Mouse (Mus musculus) embryo, embryonic 11.5 days (tissue): ENCODE measurements around the gene Stk19.

Experiments
- DNase-seq: peaks from one replicate; pipeline ENCODE4 v3.0.0-alpha.2; 2012; ENCODE audit warnings: low read depth, low spot score

The Stk19 gene

DNA sequence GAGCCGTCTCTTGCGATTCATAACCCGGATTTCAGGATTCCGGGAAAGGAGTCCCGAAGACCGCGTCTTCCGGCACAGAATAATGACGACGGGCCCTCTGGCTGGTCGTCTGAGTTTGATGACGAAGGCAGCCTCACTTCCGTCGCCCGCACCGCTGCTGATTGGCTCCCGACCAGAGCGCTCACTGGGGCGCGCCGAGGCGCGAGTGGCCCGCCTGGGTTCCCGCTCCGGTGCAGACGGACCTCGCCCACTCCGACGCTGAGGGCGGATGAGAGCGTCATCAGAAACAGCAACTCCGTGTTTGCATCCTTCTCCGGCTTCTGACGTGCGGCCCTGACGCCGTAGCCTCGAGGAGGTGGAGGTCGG lies at the start of gene Stk19, which contains the start of gene Dxo:
TSS of gene Stk19 (minus strand) at position 90 of the 366 bp plus-strand sequence.
TSS of gene Dxo (plus strand) at position 164 of the 366 bp plus-strand sequence.
- DNase-seq = peak; percentile 96

DNA sequence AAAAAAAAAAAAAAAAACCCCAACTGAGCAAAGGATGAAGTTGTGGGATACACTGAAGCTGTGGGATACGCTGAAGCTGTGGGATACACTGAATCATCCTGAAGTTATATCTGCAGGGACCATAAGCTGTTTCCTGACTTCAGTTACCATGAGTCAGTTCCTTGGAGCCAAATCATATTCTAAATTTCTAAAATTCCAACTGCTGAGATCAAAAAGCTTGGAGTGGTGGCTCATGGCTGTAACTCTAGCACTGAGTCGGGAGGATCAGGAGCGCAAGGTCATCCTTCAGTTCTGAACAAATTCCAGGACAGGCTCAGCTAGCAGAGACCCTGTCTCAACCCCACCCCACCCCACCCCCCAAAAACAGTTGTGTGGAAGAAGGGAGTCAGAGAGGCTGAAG lies 48.9 kb upstream of the Stk19 start:
- no peak for DNase-seq

DNA sequence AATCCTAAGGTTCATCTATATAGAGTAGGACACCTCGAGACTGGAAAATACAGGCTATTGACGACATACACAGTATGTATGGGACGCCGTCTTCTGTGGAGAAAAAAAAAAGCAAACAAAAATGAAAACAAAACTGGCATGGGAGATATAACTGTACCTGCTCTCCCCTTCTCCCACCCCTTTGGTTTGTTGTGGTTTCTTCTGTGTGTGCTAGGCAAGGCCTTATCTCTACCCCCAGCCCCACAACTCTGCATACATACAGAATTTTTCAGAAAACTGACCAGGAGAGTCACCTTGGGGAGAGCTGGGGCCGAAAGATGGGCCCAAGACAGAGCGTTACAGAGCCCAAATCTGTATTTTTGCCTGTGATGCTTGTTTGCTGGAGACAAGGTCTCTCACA lies 48.0 kb upstream of the Stk19 start:
- no peak for DNase-seq

DNA sequence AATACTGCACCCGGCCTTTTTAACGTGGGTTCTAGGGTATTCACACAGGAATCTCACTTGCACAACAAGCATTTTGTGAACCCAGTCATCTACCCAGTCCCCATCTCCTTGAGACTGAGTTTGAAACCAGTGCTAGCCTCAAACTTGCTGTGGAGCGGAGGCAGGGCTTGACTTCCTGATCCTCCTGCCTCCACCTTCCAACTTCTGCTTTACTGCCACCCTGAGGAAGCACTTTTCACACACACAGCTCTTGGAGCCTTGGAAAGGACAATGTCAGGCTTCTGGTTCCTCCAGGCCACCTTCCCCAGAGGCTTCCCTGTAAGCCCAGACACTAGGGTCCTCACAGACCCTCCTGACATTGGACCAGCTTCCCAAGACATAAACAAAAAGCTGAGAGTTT lies 46.6 kb upstream of the Stk19 start:
- DNase-seq = no peak

DNA sequence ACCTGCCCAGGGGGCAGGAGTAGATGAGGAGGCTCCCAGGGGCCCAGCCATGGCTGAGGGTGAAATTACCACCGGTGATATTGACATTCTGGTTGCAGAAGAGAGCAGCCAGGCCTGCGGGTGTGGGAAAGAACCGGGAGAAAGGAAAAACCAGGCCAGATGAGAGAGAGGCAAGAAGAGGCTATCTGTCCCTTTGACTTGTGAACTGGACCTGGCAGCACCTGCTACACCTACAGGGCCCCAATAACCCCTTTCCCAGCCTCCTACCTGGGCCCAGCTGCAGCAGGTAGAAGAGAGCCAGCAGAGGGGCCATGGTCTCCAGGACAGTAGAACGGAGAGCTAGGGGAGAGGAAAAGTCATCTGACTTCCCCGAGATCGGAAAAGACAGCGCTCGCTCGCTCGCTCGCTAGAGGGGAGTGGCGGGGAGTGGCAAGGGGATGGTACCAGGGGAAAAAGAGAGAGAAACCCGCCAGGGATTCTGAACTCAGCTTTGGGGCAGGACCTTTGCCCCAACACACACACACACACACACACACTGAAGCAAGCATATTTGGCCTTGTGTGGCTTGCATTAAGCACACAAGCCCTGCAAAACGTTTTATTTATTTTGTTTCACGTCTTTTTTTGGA lies 45.1 kb upstream of the Stk19 start, which contains the start of gene Gm20547:
TSS of gene Gm20547 (minus strand) at position 360 of the 628 bp plus-strand sequence.
- DNase-seq = no peak

DNA sequence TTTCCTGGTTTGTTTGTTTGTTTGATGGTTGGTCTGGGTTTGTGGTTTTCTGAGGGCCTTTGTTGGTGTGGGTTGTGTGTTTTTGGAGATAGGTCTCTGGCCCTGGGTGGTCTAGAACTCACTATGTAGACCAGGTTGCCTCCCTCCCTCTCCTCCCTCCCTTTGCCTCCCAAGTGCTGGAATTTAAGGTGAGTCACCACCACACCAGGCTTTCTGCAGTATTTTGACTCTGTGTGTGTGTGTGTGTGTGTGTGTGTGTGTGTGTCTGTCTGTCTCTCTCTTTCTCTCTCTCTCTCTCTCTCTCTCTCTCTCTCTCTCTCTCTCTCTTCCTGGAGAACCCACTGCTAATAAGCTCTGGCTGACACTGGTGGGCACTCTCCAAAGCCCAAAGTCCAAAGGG lies 44.4 kb upstream of the Stk19 start:
- no peak for DNase-seq

DNA sequence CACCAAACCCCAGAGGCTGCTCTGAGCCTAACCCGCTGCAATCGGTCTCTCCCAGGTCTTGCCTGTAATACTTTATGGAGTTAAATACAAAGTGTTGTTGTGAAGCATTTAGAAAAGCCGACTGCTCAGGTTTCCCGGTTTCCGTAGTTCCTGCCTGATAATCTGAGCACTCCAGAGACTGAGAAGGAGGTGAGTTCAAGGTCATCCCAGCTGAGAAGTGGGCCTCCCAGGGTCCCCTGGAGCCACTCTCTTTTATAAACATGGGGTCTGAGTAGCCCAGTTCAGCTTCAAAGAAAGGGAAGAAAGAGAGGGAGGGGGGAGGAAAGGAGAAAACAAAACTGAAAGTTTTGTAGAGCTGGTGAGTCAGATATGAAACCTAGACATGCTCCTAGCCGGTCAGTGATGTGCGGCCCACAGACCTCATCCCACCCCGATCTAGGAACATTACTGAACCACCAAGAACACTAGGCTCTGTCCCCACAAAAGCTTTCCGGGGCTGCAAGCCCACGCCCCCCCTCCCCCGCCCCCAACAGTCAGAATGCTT lies 42.7 kb upstream of the Stk19 start, which contains the start of gene Zbtb12:
TSS of gene Zbtb12 (plus strand) at position 148 of the 544 bp plus-strand sequence.
- DNase-seq = no peak

DNA sequence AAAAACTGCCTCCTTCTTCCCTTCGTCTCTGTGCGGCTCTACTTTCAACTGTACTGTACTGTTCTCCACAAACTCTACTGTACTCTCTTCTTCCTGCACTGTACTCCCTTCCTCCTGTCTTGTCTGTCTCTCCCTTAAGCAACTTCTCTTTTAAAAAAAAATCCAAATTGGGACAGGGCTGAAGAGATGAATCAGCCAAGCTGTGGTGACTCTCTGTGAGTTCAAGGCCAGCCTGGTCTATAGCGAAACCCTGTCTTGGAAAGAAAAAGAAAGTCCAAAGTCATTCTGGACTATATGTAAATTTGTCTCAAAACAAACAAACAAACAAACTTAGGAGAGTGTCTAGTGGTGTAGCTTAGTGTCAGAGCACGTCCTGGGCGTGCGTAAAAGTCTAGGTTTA lies 37.6 kb upstream of the Stk19 start:
- no peak for DNase-seq

DNA sequence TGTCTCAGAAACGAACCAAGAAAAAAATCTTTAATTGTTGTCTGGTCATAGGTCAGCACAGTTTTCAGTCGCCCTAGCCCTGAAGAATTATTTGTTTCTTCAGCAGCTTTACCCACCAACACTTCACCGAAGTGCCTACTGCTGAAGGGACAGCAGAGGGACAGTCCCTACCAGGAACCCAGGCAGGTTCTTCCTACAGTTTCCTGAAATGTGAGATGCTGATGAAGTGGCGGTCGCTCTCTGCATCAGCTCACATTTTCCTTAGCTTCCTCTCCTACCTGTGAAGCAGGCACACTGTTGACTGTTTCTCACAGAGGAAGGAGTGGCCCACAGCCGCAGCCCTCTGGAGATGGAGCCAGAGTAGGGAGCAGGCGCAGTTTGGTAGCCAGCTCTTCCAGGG lies 29.2 kb upstream of the Stk19 start:
- no peak for DNase-seq

DNA sequence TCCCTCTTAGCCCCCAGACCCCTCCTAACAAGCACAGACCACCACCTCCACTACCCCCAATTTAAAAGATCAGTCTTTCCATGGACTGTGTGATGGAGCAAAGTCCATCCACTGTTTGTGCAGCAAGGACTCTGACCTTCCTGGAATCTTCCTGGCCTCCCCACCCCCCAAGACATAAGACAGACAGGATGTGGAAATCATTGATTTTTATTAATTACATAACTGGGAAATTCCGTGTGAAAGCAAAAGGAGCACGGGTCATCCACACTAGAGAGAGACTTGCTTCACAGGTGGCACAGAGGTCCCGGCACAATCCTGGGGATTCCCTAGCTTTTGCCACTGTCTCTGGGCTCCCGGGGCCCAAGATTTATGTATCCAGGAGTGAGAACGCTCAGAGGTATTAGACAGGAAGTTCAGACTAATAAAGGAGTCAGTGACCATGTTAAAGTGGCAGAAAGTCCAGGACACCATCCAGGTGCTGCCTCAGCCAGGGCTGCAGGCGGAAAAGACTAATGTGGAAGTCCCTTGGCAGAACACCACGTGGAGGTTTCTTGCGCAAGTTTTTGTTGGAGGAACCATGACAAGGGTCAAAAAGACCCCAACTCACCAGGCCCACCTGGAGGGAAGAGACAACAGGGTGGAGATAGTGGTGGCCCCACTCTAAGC lies 25.8 kb upstream of the Stk19 start, which contains the start of gene Cfb:
TSS of gene Cfb (minus strand) at position 103 of the 666 bp plus-strand sequence.
- no peak for DNase-seq

DNA sequence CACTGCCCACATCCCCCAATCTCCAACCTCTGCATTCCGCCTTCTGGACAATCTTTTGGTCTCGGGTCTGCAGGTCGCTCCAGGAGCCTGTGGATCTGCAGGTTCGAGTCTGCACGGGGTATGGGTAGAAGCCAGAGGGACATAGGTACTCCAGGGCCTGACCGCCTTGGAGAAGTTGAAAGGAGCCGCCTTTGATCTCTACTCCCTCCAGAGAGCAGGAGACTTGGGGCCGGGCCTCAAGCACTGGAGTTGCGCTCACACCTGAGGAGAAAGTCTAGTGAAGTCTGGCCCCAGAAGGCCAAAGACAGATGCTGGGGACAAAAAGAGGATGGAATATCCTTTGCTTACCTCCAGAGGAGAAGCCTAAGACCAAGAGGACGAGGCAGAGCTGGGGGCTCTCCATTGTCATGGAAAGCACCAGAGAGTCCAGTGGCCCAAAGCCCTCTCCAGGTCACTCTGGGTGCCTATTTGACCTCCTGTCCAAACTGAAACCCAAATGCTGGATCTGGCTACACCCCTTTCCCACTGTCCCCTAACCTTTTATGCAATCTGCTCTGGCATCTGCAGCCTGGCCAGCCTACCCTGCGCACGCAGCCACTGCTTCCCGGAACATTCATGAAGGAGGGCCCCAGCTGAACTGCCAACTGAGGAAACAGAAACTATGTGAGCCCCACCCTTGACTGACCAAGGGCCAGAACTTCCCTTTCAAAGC lies 25.1 kb upstream of the Stk19 start:
- DNase-seq = no peak

DNA sequence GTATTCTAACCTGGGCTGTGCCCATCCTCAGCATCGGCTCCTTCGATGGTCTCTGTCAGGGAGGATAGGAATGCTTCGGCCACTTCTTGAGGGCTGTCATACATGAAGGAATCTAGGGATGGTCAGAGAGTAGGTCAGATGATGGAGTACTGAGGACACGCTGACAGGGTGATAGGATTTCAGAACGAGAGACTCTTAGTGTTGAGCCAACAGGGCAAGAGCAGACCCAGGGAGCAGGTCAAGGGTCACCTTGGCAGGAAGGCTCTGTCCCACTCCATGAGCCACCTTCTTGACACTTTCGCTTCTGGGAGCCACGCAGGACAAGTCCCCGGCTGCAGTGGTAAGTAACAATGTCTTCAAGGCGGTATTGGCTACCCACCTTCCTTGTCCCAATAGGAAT lies 23.8 kb upstream of the Stk19 start:
- DNase-seq = no peak

DNA sequence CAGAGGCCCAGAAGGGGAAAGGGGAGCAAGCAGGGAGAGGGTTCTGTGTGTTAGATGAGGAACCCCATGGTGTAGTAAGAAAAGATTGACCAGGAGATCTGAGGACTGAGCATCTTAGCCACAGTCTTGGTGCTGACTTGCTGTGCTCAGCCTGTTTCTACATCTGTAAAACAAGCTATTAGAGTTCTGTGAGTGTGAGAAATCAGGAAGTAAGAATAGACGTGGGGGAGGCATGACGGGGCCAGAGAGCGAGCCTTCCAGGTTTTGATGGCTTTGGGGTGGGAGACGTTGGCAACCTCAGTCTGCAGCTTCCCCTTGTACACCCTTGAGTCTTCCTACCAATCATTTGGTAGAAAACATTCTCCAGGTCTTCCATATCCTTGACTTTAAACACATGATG lies 21.9 kb upstream of the Stk19 start:
- DNase-seq = no peak

DNA sequence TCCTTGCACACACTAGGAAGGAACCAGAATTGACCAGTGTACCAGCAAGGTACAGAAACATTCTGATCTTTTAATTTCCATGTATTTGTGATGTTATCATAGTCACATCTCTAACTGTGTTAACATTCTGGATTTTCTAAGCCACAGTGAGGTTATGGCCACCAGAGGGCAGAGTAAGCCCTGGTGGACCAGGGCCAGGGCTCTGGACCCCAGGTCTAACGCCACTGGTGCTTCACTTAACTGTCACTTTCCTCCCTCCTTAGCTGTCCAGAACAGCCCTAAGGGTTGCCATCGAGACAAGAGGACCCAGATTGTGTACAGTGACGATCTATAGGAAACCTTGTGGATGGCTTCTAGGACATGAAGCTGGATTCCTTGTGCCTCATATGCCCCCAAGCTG lies 19.1 kb upstream of the Stk19 start:
- DNase-seq = peak; percentile 39

DNA sequence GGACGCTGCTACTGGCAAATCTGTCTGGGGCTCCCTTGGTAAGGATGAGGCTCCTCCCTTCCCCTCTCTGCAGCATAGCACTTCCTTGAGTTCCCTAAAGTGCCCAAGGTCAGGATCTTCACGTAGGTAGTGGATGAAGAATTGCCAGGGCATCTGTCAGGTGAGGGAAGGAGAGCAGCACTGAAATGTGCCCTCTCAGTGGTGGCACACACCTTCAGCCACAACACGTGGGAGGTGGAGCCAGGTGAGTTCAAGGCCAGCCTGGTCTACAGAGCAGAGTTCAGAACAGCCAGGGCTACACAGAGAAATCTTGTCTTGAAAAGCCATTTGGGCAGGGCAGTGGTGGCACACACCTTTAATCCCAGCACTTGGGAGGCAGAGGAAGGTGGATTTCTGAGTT lies 18.0 kb upstream of the Stk19 start:
- no peak for DNase-seq

DNA sequence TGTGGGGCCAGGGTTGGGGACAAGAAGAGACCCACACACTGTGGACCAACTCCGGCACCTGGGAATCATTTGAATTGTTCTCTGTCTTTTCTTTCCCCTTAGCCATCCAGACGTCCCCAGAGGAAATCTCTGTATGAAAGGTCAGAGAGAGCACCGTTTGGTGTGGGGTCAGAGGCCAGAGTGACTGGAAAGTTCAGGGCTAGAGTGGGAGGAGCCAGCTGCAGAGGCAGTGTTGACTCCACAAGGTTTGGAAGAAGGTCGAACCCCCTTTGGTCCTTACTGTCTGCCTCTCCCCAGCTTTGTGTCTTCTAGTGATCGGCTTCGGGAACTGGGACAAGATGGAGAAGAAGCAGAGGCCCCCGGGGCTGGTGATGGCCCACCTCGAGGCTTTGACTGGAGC lies 16.8 kb upstream of the Stk19 start:
- no peak for DNase-seq

DNA sequence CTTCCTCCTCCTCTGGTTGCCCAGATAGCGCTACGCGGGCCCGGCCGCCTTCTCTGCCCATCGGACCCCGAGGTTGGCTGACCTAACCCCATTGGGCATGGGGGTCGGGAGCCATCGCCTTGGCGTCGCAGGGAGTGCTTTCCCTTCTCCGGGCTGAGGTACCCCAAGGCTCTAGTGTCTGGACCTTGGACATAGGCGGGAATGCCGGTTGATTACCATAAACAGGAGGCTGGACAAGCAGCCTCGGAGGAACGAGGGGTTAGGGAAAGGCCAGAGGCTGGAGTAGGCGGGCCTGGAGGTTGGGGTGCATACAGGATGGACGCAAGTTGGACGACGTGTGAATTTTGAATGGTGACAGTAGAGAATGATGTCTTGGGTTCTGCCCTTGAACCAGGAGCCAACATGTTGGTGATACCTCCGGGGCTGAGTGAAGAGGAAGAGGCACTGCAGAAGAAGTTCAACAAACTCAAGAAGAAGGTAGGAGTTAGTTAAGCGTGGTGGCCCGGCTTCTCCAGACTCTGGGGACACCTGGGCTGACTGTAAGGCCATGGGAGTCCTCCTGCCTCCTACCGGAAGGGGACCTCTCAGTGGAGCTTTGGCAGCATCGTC lies 13.9 kb upstream of the Stk19 start:
- DNase-seq = no peak

DNA sequence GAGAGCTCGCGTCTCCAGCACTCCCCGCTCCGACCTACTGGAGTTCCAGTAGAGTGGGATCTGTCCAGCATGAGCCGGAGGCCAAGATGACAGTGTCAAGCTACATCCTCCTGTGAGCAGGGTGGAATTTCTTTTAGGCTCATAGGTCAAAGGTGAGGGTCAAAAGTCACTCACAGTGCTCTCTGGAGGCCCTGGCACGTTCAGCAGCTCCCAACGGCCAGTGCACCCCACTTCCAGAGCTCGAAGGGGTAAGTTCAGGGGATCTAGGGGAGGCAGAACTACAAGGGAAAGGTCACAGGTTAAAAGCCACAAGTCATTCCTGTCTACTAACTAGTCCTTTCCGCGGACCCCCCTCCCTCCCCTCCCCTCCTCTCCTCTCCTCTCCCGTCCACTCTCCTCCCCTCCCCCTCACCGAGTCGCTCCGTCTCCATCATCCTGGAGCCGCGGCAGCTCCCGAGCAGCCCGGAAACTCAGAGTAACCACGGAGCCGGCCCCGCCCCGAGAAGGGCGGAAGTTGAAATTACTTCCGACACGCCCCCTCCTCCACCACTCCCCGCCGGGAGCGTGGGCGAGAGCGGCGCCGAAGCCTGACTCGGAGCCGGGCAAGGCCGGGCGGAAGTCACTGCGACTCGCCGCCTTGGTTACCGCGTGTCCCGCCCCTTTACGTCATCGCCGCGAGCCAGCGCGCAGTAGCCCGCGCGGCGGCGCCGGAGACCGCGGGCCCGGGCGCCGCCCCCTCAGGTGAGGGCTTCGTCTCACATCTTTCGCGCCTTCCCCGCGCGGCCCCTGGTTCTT lies 13.2 kb upstream of the Stk19 start, which contains the start of the genes Skiv2l and Nelfe:
TSS of gene Skiv2l (minus strand) at position 489 of the 795 bp plus-strand sequence.
TSS of gene Nelfe (plus strand) at position 670 of the 795 bp plus-strand sequence.
- peak; percentile 98 for DNase-seq

DNA sequence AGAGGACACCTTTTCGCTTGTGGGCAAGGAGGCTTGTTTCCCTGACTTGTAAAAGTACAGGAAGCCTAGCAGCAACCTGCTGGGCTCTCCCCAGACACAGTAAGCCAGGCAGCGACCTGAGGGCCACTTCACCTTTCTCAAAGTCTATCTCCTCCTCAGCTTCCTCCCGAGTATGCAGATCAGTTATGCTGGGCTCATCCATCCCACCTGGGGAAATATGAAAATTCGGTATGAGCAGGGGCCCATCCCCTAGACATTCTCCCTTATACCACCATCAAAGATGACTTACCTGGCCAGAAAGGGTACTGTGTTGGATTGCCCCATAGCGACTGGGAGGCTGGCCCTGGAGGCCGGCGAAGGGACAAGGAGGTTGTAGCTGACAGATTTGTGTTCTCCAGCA lies 10.9 kb upstream of the Stk19 start:
- DNase-seq = no peak

DNA sequence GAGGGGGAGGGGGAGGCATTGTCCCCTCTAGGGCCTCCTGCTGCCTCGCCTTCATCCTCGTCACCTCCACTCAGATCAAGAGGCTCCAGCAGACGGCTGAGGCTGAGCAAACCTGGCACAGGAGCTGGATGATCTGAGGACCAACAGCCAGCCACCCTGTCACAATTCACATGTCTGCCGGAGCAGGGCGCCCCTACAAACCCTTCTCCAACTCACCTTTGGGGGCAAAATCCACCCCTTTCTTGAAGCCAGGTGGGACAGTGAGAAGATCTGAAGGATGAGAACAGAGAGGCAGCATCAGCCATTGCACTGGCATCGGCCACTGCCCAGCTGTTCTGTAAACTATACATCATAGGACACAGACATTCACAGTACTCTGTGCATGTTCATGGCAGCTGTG lies 10.4 kb upstream of the Stk19 start:
- no peak for DNase-seq

DNA sequence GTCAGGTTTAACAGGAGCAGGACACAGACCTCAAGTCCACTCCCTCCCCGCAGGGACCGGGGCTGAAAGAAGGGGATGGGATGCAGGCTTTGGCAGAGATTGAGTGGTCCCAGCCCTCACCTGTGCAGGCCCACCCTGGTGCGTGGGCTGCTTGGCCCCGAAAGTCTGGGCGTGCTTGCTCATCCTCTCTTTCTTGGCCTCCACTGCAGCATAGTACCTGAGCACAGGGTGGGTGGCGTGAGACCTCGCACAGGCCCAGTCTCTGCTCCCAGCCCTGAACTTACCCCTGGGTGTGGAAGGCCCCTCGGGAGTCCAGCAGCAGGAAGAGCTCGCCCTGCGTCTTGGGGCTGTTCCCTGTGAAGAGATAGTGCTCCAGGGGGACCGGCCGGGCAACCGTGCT lies 8.1 kb upstream of the Stk19 start:
- DNase-seq = no peak
